Mouse (Mus musculus) embryonic facial prominence, embryonic 15.5 days (tissue): ENCODE measurements around the gene Snd1. TPM values are rescaled to one million over a fixed set of nuclear protein-coding genes. Genes with fewer than 3 reads are reported as not detected.

Experiments
- ATAC-seq: fragments of 200-750 bp; cut with Nextera tagmentation; 2 replicates; pipeline ENCODE4 v1.8.0; 2017; ENCODE audit warnings: low read depth, moderate TSS enrichment; ENCODE audit not compliant: insufficient number of reproducible peaks, low FRiP score, low TSS enrichment
- H3K27ac ChIP-seq: fragments of 300-500 bp; sonication (generic); replicated peaks from 2 replicates; pipeline ENCODE4 v1.5.1; 2015; ENCODE audit warnings: mild to moderate bottlenecking, inconsistent platforms
- H3K27me3 ChIP-seq: fragments of 300-500 bp; sonication (generic); 2 replicates; pipeline ENCODE4 v1.6.1; 2015; ENCODE audit warnings: inconsistent platforms
- H3K36me3 ChIP-seq: fragments of 300-500 bp; sonication (generic); 2 replicates; pipeline ENCODE4 v1.6.1; 2015; ENCODE audit warnings: mild to moderate bottlenecking, inconsistent platforms
- H3K4me1 ChIP-seq: fragments of 300-500 bp; sonication (generic); 2 replicates; pipeline ENCODE4 v1.6.1; 2015; ENCODE audit warnings: inconsistent platforms
- H3K4me2 ChIP-seq: fragments of 300-500 bp; sonication (generic); replicated peaks from 2 replicates; pipeline ENCODE4 v1.6.1; 2015; ENCODE audit warnings: mild to moderate bottlenecking, inconsistent platforms
- H3K4me3 ChIP-seq: fragments of 300-500 bp; sonication (generic); replicated peaks from 2 replicates; pipeline ENCODE4 v1.5.1; 2015; ENCODE audit warnings: mild to moderate bottlenecking, inconsistent platforms
- H3K9ac ChIP-seq: fragments of 300-500 bp; sonication (generic); 2 replicates; pipeline ENCODE4 v1.6.1; 2015; ENCODE audit warnings: inconsistent platforms
- H3K9me3 ChIP-seq: fragments of 300-500 bp; sonication (generic); replicated peaks from 2 replicates; pipeline ENCODE4 v1.6.1; 2016; ENCODE audit warnings: inconsistent platforms
- WGBS: fragments of 180-500 bp; shearing (Covaris S2); methylation state at CpG from one replicate; pipeline ENCODE4 v1.1.7; 2015; 5-methylcytosine and 5-hydroxymethylcytosine counted together
- polyA plus RNA-seq: library from polyadenylated mRNA; unstranded; fragments of >200 nt; fragmentation: Nextera tagmentation; extraction: Ambion mirVana; gene quantifications from 2 replicates; pipeline ENCODE4 v1.2.1, GENCODE M21; 2015

Snd1 gene
- polyA plus RNA-seq, 1 experiment from 2014 or later, result 112 TPM

- H3K9me3 ChIP-seq, result no peaks in the 10 kb centered on the region
- peaks cover 24% of the 10 kb centered on the region for H3K36me3 ChIP-seq
- H3K4me2 ChIP-seq, result no peak overlapping the region
- H3K9ac ChIP-seq, result no peak overlapping the region
- H3K4me3 ChIP-seq, result no peak overlapping the region
- ATAC-seq, result no peak
- H3K27ac ChIP-seq, result no peak overlapping the region
- 77% methylated on average over 2 of the region's 2 CpGs for WGBS
- peaks cover 19% of the 10 kb centered on the region; the same call in 1 of the 2 replicates for H3K4me1 ChIP-seq
- H3K27me3 ChIP-seq, result no peaks in the 10 kb centered on the region
These were observed 74.4 kb downstream of the Snd1 start for GRCm38 (mm10) chr6:28549374-28549773.

DNA sequence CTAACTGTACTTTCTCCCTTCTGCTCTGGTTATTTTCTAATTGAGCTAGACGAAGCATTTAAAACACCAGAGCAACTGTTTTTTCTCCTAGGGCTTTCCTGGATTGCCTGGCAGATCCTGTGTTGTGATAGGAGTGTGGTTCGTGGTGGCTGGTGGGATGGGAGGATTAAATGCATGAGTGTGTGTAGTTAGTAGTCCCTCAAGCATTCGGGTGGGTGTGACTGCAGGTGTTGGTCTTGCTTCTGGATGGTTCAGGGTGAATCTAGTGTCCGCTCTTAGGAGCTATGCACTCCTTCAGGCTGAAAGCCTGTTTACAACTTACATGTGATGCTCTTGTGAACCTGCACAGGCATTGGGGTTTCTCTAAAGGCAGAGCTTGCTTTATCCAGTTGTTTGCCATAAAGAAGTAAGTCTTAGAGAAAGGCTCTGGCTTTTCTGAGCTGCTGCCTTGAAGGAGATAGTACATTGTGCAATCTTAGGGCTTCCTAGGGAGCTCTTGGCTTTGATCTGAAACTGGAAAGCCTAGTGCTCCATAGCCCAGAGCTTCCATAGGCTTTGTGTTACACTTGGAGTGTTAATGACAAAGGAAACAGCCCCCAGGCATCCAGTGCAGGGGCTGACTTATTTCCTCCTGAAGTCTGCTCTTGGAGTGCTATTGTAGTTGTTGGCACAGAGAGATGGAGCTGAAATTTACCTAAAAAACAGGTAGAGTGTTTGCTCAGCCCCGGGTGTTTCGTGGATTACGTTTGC is 75.5 kb downstream of the Snd1 start:
- peaks cover 24% of the 10 kb centered on the region for H3K36me3 ChIP-seq
- H3K4me1 ChIP-seq, result peaks cover 19% of the 10 kb centered on the region; the same call in 1 of the 2 replicates
- 56% methylated on average over 7 of the region's 7 CpGs for WGBS
- no peak overlapping the region for H3K27ac ChIP-seq
- H3K9me3 ChIP-seq, result no peaks in the 10 kb centered on the region
- H3K9ac ChIP-seq, result no peak overlapping the region
- H3K4me3 ChIP-seq, result no peak overlapping the region
- ATAC-seq, result no peak
- H3K4me2 ChIP-seq, result no peak overlapping the region
- no peaks in the 10 kb centered on the region for H3K27me3 ChIP-seq

DNA sequence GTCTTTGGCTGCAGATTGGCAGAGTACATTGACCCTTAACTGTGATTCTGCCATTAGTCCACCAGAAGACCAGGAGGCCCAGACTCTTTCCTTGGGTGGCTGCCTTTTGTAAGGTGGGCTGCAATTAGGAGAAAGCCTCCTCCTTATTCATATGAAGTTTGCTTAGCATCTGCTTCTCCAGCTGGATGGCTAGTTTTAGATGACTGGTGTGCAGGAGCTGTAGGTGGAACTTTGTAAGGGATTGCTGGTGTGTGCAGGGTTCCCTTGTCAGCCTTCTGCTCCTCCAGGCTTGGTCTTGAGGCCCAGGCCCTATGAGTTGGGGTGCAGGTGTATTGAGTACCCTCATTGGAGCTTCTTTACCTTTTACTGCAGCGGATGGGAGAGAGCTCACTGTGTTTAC is 79.5 kb downstream of the Snd1 start:
- Histone ChIP-seq H3K36me3 (peaks cover 20% of the 10 kb centered on the region; the same call in 1 of the 2 replicates), H3K4me1 (peaks cover 19% of the 10 kb centered on the region; the same call in 1 of the 2 replicates), H3K9ac (no peak overlapping the region), H3K4me2 (no peak overlapping the region), H3K27ac (no peak overlapping the region), H3K9me3 (no peaks in the 10 kb centered on the region), H3K4me3 (no peak overlapping the region), H3K27me3 (no peaks in the 10 kb centered on the region)
- 91% methylated on average over 1 of the region's 1 CpGs for WGBS
- no peak for ATAC-seq

GRCm38 (mm10) chr6:28555002-28555401 is 80.1 kb downstream of the Snd1 start:
- peaks cover 20% of the 10 kb centered on the region; the same call in 1 of the 2 replicates for H3K36me3 ChIP-seq
- H3K9me3 ChIP-seq, result no peaks in the 10 kb centered on the region
- ATAC-seq, result no peak
- no peaks in the 10 kb centered on the region for H3K27me3 ChIP-seq
- WGBS, result 67% methylated on average over 6 of the region's 6 CpGs
- H3K4me1 ChIP-seq, result peaks cover 19% of the 10 kb centered on the region; the same call in 1 of the 2 replicates
- no peak overlapping the region for H3K27ac ChIP-seq
- H3K9ac ChIP-seq, result no peak overlapping the region
- no peak overlapping the region for H3K4me3 ChIP-seq
- H3K4me2 ChIP-seq, result no peak overlapping the region

DNA sequence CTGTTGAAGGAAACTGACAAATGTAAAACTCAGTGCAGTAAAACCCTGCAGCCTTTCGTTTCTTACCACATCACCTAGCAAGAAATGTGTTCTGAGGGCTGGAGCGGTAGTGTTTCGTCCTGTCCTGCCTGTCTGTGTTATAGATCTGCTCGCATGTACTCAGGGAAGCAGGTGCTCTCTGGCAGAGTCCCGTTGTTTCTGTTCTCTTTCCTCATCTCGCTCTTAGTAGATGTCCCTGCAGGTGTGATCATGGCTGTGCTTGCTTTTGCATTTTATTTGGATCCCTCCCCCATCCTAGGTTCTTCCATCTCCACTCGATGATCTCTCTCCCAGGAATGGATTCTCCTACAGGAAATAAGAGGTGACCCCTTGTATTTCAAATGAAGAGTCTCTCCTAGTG is 80.5 kb downstream of the Snd1 start:
- Histone ChIP-seq H3K36me3 (peaks cover 17% of the 10 kb centered on the region; the same call in 1 of the 2 replicates), H3K27me3 (no peaks in the 10 kb centered on the region), H3K4me1 (peaks cover 16% of the 10 kb centered on the region; the same call in 1 of the 2 replicates), H3K4me3 (no peak overlapping the region), H3K9me3 (no peaks in the 10 kb centered on the region), H3K4me2 (no peak overlapping the region), H3K27ac (no peak overlapping the region), H3K9ac (no peak overlapping the region)
- ATAC-seq, result no peak
- WGBS, result 78% methylated on average over 7 of the region's 7 CpGs

- no peak overlapping the region for H3K9ac ChIP-seq
- H3K27ac ChIP-seq, result no peak overlapping the region
- H3K4me1 ChIP-seq, result 0 out of 2 replicates have a peak, but pooled peaks cover 2% of the 10 kb centered on the region
- peaks cover 15% of the 10 kb centered on the region; the same call in 1 of the 2 replicates for H3K36me3 ChIP-seq
- 88% methylated on average over 6 of the region's 6 CpGs for WGBS
- no peaks in the 10 kb centered on the region for H3K27me3 ChIP-seq
- ATAC-seq, result no peak
- H3K4me3 ChIP-seq, result no peak overlapping the region
- H3K4me2 ChIP-seq, result no peak overlapping the region
- no peaks in the 10 kb centered on the region for H3K9me3 ChIP-seq
These were observed 82.8 kb downstream of the Snd1 start for GRCm38 (mm10) chr6:28557728-28558127.

GRCm38 (mm10) chr6:28559419-28559818 is 84.5 kb downstream of the Snd1 start:
- Histone ChIP-seq H3K36me3 (peaks cover 15% of the 10 kb centered on the region; the same call in 1 of the 2 replicates), H3K4me1 (no peaks in the 10 kb centered on the region), H3K27ac (no peak overlapping the region), H3K9me3 (no peaks in the 10 kb centered on the region), H3K9ac (no peak overlapping the region), H3K4me3 (no peak overlapping the region), H3K27me3 (no peaks in the 10 kb centered on the region), H3K4me2 (no peak overlapping the region)
- WGBS, result 88% methylated on average over 2 of the region's 2 CpGs
- ATAC-seq, result no peak

- 88% methylated on average over 5 of the region's 5 CpGs for WGBS
- Histone ChIP-seq H3K9me3 (no peaks in the 10 kb centered on the region), H3K27me3 (no peaks in the 10 kb centered on the region), H3K9ac (no peak overlapping the region), H3K4me3 (no peak overlapping the region), H3K36me3 (peaks cover 17% of the 10 kb centered on the region; the same call in 1 of the 2 replicates), H3K4me2 (no peak overlapping the region), H3K4me1 (no peaks in the 10 kb centered on the region), H3K27ac (no peak overlapping the region)
- ATAC-seq, result no peak
These were observed 86.5 kb downstream of the Snd1 start for GRCm38 (mm10) chr6:28561291-28561995.

- WGBS, result 71% methylated on average over 4 of the region's 4 CpGs
- no peak for ATAC-seq
These were observed 87.5 kb downstream of the Snd1 start for GRCm38 (mm10) chr6:28562323-28563044.

GRCm38 (mm10) chr6:28567978-28568377 is 93.0 kb downstream of the Snd1 start:
- Histone ChIP-seq H3K4me3 (no peak overlapping the region), H3K4me1 (peaks cover 4% of the 10 kb centered on the region), H3K27ac (no peak overlapping the region), H3K4me2 (no peak overlapping the region), H3K27me3 (no peaks in the 10 kb centered on the region), H3K9me3 (no peaks in the 10 kb centered on the region), H3K36me3 (peaks cover 11% of the 10 kb centered on the region; the same call in 1 of the 2 replicates), H3K9ac (no peak overlapping the region)
- WGBS, result 70% methylated on average over 6 of the region's 6 CpGs
- ATAC-seq, result no peak

More at GRCm38 (mm10) chr6:28562323-28563044, 87.5 kb downstream of the Snd1 start:
- Histone ChIP-seq H3K4me3 (no peak overlapping the region), H3K27me3 (no peaks in the 10 kb centered on the region), H3K9ac (no peak overlapping the region), H3K4me2 (no peak overlapping the region), H3K9me3 (no peaks in the 10 kb centered on the region), H3K36me3 (peaks cover 17% of the 10 kb centered on the region; the same call in 1 of the 2 replicates), H3K27ac (no peak overlapping the region), H3K4me1 (no peaks in the 10 kb centered on the region)

GRCm38 (mm10) chr6:28571946-28572345 is 97.0 kb downstream of the Snd1 start:
- no peak overlapping the region for H3K27ac ChIP-seq
- no peaks in the 10 kb centered on the region for H3K9me3 ChIP-seq
- H3K9ac ChIP-seq, result no peak overlapping the region
- no peaks in the 10 kb centered on the region for H3K27me3 ChIP-seq
- WGBS, result 51% methylated on average over 2 of the region's 2 CpGs
- no peaks in the 10 kb centered on the region for H3K36me3 ChIP-seq
- H3K4me2 ChIP-seq, result no peak overlapping the region
- peaks cover 19% of the 10 kb centered on the region for H3K4me1 ChIP-seq
- no peak for ATAC-seq
- no peak overlapping the region for H3K4me3 ChIP-seq
